Mouse (Mus musculus): ENCODE measurements around the gene Senp8. TPM values are rescaled to one million over a fixed set of nuclear protein-coding genes. Genes with fewer than 3 reads are reported as not detected.

Senp8 gene
- polyA plus RNA-seq, 1 experiment: 2.1 TPM

- no peak for DNase-seq (ENCODE audit: low read depth in 1 of 2, low spot score in 2 of 2)
These were observed 55.7 kb downstream of the Senp8 start for GRCm38 (mm10) chr9:59694571-59695450.

GRCm38 (mm10) chr9:59692145-59692544, 58.4 kb downstream of the Senp8 start:
- WGBS: 58% methylated on average over 9 of the region's 9 CpGs
- H3K27me3 ChIP-seq (ENCODE audit: control insufficient read depth, insufficient read depth, low read length): no peaks in the 10 kb centered on the region
- no peak overlapping the region for H3K27ac ChIP-seq (ENCODE audit: insufficient read depth, low read length)
- no peak overlapping the region for H3K4me3 ChIP-seq (ENCODE audit: extremely low read depth, insufficient read depth, insufficient read length)
- TF ChIP-seq POLR2A (IDR thresholded peaks at IDR 0.05; ENCODE audit: low read depth, low read length) (no peak), CTCF (IDR thresholded peaks at IDR 0.05; ENCODE audit: extremely low read depth, insufficient read depth, insufficient read length, insufficient replicate concordance) (no peak)
- no peaks in the 10 kb centered on the region for H3K36me3 ChIP-seq (ENCODE audit: control insufficient read depth, insufficient read depth, low read length)
- DNase-seq (ENCODE audit: low read depth in 1 of 2, low spot score in 2 of 2): no peak
- H3K4me1 ChIP-seq (ENCODE audit: control insufficient read depth, insufficient read depth, insufficient read length): no peaks in the 10 kb centered on the region

More at GRCm38 (mm10) chr9:59694571-59695450, 55.7 kb downstream of the Senp8 start:
- TF ChIP-seq POLR2A (IDR thresholded peaks at IDR 0.05; ENCODE audit: low read depth, low read length) (no peak), CTCF (IDR thresholded peaks at IDR 0.05; ENCODE audit: extremely low read depth, insufficient read depth, insufficient read length, insufficient replicate concordance) (no peak)
- H3K4me3 ChIP-seq (ENCODE audit: extremely low read depth, insufficient read depth, insufficient read length): no peak overlapping the region
- no peak overlapping the region for H3K27ac ChIP-seq (ENCODE audit: insufficient read depth, low read length)
- 77% methylated on average over 16 of the region's 16 CpGs for WGBS
- H3K4me1 ChIP-seq (ENCODE audit: control insufficient read depth, insufficient read depth, insufficient read length): no peaks in the 10 kb centered on the region
- no peaks in the 10 kb centered on the region for H3K27me3 ChIP-seq (ENCODE audit: control insufficient read depth, insufficient read depth, low read length)
- H3K36me3 ChIP-seq (ENCODE audit: control insufficient read depth, insufficient read depth, low read length): no peaks in the 10 kb centered on the region

- no peak for TF ChIP-seq CTCF (IDR thresholded peaks at IDR 0.05; ENCODE audit: extremely low read depth, insufficient read depth, insufficient read length, insufficient replicate concordance)
- TF ChIP-seq POLR2A (IDR thresholded peaks at IDR 0.05; ENCODE audit: low read depth, low read length): no peak
- Histone ChIP-seq H3K4me1 (ENCODE audit: control insufficient read depth, insufficient read depth, insufficient read length) (no peaks in the 10 kb centered on the region), H3K27ac (ENCODE audit: insufficient read depth, low read length) (no peak overlapping the region), H3K27me3 (ENCODE audit: control insufficient read depth, insufficient read depth, low read length) (no peaks in the 10 kb centered on the region), H3K4me3 (ENCODE audit: extremely low read depth, insufficient read depth, insufficient read length) (no peak overlapping the region), H3K36me3 (ENCODE audit: control insufficient read depth, insufficient read depth, low read length) (no peaks in the 10 kb centered on the region)
- no peak for DNase-seq (ENCODE audit: low read depth in 1 of 2, low spot score in 2 of 2)
- WGBS: 20% methylated on average over 23 of the region's 23 CpGs
These were observed 58.8 kb downstream of the Senp8 start for GRCm38 (mm10) chr9:59691635-59692094.

GRCm38 (mm10) chr9:59687416-59688046, 63.0 kb downstream of the Senp8 start:
- TF ChIP-seq CTCF (IDR thresholded peaks at IDR 0.05; ENCODE audit: extremely low read depth, insufficient read depth, insufficient read length, insufficient replicate concordance) (no peak), POLR2A (IDR thresholded peaks at IDR 0.05; ENCODE audit: low read depth, low read length) (no peak)
- Histone ChIP-seq H3K27ac (ENCODE audit: insufficient read depth, low read length) (no peak overlapping the region), H3K4me1 (ENCODE audit: control insufficient read depth, insufficient read depth, insufficient read length) (no peaks in the 10 kb centered on the region), H3K36me3 (ENCODE audit: control insufficient read depth, insufficient read depth, low read length) (no peaks in the 10 kb centered on the region), H3K4me3 (ENCODE audit: extremely low read depth, insufficient read depth, insufficient read length) (no peak overlapping the region), H3K27me3 (ENCODE audit: control insufficient read depth, insufficient read depth, low read length) (no peaks in the 10 kb centered on the region)
- DNase-seq (ENCODE audit: low read depth in 1 of 2, low spot score in 2 of 2): no peak
- 25% methylated on average over 6 of the region's 6 CpGs for WGBS

Other genes with a start within 250 kb of the Senp8 start
- gene Hexa, start 211.2 kb downstream of the Senp8 start, polyA plus RNA-seq (2012; rRNA removed): 72.4 and 89.5 TPM in 2 replicates
- gene Tmem202, start 210.9 kb downstream of the Senp8 start, polyA plus RNA-seq (2012; rRNA removed): 0.50 and 1.0 TPM in 2 replicates
- 0.07 TPM in 1 of 2 replicates, not detected in the other for gene Celf6, start 172.8 kb downstream of the Senp8 start, polyA plus RNA-seq (2012; rRNA removed)
- gene Parp6, start 133.4 kb downstream of the Senp8 start, polyA plus RNA-seq (2012; rRNA removed): 15.6 and 16.3 TPM in 2 replicates
- 408 and 499 TPM in 2 replicates for gene Pkm, start 94.3 kb downstream of the Senp8 start, polyA plus RNA-seq (2012; rRNA removed)
- 1.1 TPM in 2 replicates for gene Gramd2, start 70.6 kb downstream of the Senp8 start, polyA plus RNA-seq (2012; rRNA removed)
- 2.2 and 2.6 TPM in 2 replicates for gene Myo9a, start 186 bp upstream of the Senp8 start, polyA plus RNA-seq (2012; rRNA removed)
- gene Nr2e3, start 209.9 kb upstream of the Senp8 start, polyA plus RNA-seq (2012; rRNA removed): not detected in 2 replicates

Data from spleen, adult 2 months (tissue).